Mouse (Mus musculus): ENCODE results near the gene Nde1. TPM values are rescaled to one million over a fixed set of nuclear protein-coding genes. Genes with fewer than 3 reads are reported as not detected.

The Nde1 gene
- polyA plus RNA-seq, 1 experiment from 2014 or later: 142 TPM

DNA sequence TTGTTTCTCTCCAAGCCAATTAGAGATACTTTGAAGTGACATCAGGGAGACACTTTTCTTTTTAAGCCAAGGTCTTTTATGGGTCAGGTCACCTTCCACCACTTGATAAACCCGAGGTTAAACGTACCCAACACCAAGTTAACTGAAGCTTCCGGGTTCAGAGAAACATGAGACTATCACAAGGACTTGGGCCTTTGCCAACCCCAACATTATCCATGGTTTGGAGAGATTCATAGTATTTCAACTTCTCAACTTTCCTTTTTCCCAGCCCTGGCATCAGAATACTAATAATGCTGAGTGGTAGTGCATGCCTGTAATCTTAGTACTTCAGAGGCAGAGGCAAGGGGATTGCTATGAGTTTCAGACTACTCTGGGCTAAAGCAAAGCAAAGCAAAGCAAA, 79.0 kb downstream of the Nde1 start:
- no peak for ATAC-seq (ENCODE audit: low FRiP score, low read depth)
- H3K27ac ChIP-seq (replicated peaks): no peak overlapping the region
- no peaks in the 10 kb centered on the region for H3K9me3 ChIP-seq
- no peak overlapping the region for H3K4me2 ChIP-seq (replicated peaks)
- WGBS: 85% methylated on average over 3 of the region's 3 CpGs
- H3K9ac ChIP-seq (replicated peaks): no peak overlapping the region
- H3K4me3 ChIP-seq: no peak overlapping the region
- H3K36me3 ChIP-seq: no peaks in the 10 kb centered on the region
- no peaks in the 10 kb centered on the region for H3K27me3 ChIP-seq
- no peaks in the 10 kb centered on the region for H3K4me1 ChIP-seq

MicroRNAs within 50 kb of the gene (microRNA counts, 519-probe panel; counts per million panel counts)
- 4,401 counts per million, percentile 29 among the panel's probes with 10 or more counts for microRNA mmu-miR-484

Small RNA genes within 50 kb of the gene (microRNA-seq; reads per million reads assigned to microRNA genes)
- not detected for gene Gm27671
- 3,479 reads per million, percentile 87 among the genes with 10 or more reads in this experiment for gene Mir484

Other genes starting within 250 kb of the Nde1 start
- 40.8 and 43.4 TPM in 2 replicates for gene 2900011O08Rik, start 176.7 kb upstream of the Nde1 start, polyA plus RNA-seq (2016; fragmentation: Nextera tagmentation; extraction: Ambion mirVana)
- gene Ifitm7, start 176.4 kb upstream of the Nde1 start, polyA plus RNA-seq (2016; fragmentation: Nextera tagmentation; extraction: Ambion mirVana): 0.92 and 1.6 TPM in 2 replicates
- gene Marf1, start 76 bp downstream of the Nde1 start, polyA plus RNA-seq (2016; fragmentation: Nextera tagmentation; extraction: Ambion mirVana): 16.0 and 16.1 TPM in 2 replicates
- 0.21 and 0.45 TPM in 2 replicates for gene Myh11, start 128.1 kb downstream of the Nde1 start, polyA plus RNA-seq (2016; fragmentation: Nextera tagmentation; extraction: Ambion mirVana)
- 174 and 178 TPM in 2 replicates for gene Fopnl, start 154.1 kb downstream of the Nde1 start, polyA plus RNA-seq (2016; fragmentation: Nextera tagmentation; extraction: Ambion mirVana)
- gene Abcc1, start 198.3 kb downstream of the Nde1 start, polyA plus RNA-seq (2016; fragmentation: Nextera tagmentation; extraction: Ambion mirVana): 7.6 and 8.9 TPM in 2 replicates

All from midbrain, embryonic 12.5 days (tissue).